Mouse (Mus musculus): ENCODE results near the gene Polr2a.

Polr2a gene

GRCm38 (mm10) chr11:69758478-69758970, at the start of gene Polr2a:
Gene Polr2a (minus strand): TSS chr11:69758637.
- peak; percentile 98 for DNase-seq

- no peak for DNase-seq
Measured at GRCm38 (mm10) chr11:69807641-69808040, 49.2 kb upstream of the Polr2a start.

GRCm38 (mm10) chr11:69806378-69806777, 47.9 kb upstream of the Polr2a start:
- DNase-seq = no peak

DNA sequence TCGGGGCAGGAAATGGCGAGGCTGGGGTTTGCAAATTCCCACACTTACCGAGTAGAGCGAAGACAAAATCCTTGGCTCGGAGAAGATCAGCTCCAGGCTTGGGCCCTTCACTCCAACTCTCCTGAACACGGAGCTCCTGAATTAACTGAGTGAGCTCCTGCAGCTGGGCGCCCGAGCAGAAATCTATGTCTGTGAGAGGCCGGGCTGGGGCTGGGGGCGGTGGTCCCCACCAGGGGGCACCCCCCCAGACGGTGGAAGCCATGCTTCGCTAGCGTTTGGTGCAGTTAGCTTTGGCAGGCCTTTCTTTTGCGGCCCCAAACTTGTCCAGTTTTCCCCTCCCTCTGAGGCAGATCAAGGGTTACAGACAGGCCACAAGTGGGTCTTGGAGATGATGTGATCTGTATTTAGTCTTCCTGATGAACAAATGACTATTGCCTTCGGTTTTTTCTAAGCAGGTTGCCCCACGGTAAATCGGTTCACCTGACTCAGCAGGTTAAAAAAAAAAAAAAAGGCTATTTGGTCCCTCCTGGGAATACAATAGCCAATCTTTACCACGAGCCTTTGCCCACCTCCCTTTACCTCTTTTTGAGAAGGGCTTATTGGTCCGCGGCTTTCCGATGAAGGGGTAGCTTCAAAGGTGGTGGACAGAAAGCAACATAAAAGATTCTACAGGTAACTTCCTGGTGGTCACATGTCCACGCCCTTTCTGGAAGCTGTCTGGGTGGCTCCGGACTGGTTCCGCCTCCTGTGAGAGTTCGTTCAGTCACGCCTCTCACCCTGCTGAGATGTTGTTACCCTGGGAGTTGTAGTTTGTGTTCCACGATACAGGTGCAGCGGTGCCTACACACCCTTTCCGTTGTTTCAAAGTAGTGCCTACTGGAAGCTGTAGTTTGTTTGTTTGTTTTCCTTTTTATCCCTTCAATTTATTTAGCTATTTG, 46.8 kb upstream of the Polr2a start, which contains the start of gene Tmem102:
TSS of gene Tmem102 (minus strand) at position 653 of the 938 bp plus-strand sequence.
- no peak for DNase-seq

- DNase-seq = peak in 1 of 2 experiments; percentile 49
Measured at GRCm38 (mm10) chr11:69804652-69804940, 46.2 kb upstream of the Polr2a start.

DNA sequence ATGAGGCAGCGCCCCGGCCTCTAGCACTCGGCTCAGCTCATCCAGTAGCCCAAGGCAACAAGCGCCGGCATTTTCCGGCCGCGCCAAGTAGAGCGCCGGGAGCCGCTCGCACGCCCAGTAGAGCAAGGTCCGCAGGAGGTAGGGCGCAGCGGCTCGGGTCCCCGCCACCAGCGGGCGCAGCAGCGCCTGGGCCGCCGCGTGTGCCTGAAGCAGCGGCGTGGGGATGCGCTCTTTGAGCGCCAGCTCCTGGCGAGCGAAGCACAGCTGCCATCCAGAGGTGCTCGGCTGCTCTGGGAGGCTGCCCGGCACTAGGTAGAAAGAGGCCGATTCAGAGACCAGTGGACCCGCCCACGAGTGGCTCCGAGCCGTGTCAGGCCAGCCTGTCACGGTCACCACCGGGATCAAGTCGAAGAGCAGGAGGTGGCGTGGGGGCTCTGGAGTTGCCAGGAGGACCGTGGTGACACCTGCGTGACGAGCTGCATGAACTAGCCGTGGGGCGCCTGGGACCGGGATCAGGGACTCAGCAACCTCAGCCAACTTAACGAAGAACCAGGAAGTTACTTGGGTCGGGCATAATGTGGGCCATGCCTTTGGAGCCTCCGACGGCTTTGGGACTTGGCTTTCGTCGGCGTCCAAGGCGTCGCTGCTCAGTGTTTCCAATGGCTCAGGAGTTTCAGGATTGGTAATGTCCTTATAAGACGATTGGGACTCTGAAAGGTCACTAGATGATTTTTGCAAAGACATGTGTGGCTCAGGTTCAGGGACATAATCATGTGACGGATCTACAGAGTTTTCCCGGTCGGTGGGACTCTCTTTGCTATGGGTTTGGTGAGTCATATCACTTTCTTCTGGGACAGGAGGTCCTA, 45.6 kb upstream of the Polr2a start:
- peak in 1 of 2 experiments; percentile 65 for DNase-seq

DNA sequence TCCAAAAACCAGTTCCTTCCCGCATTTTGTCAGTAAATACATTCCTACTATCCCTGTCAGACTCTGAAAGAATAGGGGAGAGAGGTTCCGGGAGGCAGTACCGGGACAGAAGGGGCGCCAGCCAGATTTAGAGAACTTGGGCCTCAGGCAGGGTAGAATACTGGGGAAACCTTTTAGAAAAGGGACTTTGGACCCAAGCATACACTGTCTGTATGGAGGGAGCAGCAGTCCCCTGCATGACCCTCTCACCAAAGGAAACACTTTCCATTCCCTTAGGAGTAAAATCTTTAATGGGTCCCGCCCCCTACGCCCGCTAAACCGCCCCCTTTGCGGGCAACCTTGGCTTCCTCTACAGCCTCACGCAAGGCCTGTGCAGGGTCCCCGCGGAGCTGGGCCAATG, 44.9 kb upstream of the Polr2a start:
- no peak for DNase-seq

DNA sequence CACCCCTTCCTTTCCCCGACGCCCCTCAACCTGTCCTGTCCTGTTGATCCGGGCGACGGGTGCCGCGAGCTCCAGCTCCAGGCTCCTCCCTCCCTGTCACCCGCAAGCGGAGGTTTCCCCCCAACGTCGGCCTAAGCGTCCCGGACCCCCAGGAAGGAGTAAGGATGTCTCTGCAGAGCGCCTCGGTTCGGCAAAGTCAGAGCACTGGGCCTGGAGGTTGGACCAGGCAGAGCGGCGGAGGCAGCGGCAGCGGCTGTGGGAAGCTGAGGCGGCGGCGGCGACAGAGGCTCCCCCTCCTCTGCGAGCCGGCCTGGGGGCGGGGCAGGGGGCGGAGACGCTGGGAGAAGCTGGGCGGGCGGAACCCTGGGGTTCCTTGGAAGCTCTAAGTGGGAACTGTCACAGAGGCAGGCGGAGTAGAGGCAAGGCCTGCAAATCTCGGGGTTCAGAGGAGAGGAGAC, 44.2 kb upstream of the Polr2a start:
- peak; percentile 84 to 85 for DNase-seq

DNA sequence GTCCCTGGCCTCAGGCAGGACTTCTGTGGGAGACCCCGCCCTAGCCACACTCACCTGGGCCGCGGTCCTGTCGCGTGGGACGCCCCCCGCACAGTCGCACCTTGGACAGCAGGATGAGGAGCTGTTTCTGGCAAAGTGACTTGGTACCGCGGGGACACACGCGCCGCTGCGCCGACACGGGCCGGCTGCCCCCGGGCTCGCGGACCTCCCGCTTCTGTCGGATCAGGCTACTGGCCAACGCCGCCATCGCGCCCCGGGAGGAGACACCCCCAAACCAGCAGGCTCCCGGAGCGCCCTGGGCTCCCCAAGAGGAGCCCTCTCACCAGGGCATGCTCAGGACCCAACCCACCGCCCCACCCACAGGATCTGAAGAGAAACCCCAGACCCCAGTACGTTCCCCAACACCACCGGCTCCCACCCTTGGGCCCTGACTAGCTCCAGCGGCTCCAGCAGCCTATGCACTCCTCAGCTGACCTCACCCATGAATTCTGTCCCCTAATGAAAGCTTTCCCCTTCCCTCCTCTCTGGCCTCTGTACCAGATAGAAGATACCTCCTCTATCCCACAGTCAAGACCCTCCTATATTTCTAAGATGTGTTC, 43.0 kb upstream of the Polr2a start, which contains the start of gene Fgf11:
TSS of gene Fgf11 (minus strand) at position 479 of the 599 bp plus-strand sequence.
- peak in 1 of 2 experiments; percentile 30 for DNase-seq

GRCm38 (mm10) chr11:69800392-69801197, 42.2 kb upstream of the Polr2a start:
- peak; percentile 69 to 84 for DNase-seq

DNA sequence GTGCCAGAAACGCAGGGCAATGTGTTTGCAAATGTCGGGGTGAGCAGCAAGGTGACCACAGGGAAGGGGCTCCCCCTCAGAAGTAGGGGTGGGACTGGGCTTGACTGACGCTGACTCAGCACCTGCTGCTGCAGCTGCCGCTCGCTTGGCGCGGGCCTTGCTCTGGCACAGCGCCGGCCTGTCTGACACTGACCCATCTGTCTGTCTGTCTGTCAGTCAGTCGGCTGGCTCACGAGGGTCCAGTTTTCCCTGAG, 41.6 kb upstream of the Polr2a start:
- peak; percentile 71 to 85 for DNase-seq

- DNase-seq = peak in 1 of 2 experiments; percentile 57
Measured at GRCm38 (mm10) chr11:69799394-69800137, 41.1 kb upstream of the Polr2a start.

DNA sequence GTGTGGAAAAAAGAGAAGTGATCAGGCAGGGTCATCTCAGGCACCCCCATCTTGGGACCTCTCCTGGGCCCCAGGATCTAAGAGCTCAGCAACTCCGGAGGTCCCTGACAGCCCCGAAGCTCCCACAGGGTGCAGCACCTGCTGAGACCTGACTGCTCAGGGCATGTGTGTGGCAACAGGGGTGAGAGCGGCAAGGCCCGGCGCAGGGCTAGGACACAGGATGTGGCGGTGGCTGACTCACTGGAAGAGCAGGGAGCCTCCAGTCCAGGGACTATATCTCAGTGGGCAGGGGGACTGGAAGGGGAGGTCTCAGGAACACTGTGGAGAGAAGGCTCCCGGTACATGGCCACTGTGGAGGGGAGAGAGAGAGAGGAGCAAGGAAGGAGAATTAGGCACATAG, 39.5 kb upstream of the Polr2a start:
- no peak for DNase-seq

GRCm38 (mm10) chr11:69795983-69796435, 37.6 kb upstream of the Polr2a start:
- DNase-seq = no peak

DNA sequence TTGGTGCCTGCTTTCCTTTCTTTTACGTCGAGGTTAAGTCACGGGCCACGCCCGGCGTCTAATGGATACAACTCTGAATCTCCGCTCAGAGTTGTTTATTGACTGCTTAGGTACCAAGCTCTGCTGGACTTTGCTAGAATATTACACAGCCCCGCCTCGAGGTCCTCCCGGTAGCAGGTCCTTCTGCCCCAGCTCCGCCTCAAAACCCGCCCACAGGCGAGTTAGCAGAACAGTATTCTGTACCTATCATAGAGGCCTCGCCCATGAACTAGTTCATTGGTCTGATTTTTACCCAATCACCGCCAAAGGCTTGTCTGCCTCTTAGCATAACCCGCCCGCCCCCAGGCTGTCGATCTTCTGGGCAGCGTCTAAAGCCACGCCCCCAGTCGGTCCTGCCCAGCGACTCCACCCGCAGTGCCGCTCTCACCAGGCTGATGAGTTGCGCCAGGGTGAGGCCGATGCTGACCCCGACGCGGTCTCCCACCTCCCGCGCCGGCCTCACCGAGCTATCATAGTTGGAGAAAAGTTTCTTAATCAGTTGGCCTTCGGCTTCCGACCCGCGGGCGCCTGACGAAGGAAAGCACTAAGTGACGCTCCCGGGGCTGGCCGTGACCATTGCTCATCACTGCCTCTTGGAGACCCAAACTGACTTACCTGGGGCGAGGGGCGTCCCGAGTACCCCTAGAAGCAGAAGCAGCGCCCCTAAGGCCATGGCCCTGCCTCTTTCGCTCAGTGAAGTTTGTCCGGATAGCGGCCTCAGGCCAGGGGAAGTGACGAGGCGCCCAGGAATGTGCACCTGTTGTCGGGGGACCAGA, 36.9 kb upstream of the Polr2a start, which contains the start of gene Chrnb1:
TSS of gene Chrnb1 (minus strand) at position 776 of the 815 bp plus-strand sequence.
- peak; percentile 93 for DNase-seq

GRCm38 (mm10) chr11:69793429-69793828, 35.0 kb upstream of the Polr2a start:
- no peak for DNase-seq

DNA sequence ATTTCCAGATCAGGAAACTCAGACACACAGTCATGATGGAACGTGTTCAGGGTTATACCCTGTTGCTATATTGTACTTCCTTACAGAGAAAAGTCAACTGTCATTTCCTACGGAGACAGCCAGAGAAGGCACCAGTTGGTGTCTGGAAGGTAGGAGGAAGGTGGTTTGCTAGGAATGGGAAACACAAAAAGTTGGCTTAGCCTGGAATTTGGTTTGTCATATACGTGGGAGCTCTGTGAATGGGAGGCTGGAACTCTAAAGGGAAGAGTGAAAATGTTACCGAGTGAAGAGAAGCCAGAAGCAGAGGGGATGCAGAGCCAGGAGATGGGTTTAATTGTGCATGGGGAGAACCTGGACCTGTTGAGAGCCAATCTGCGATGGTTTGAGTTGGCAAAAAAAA, 33.0 kb upstream of the Polr2a start:
- no peak for DNase-seq

DNA sequence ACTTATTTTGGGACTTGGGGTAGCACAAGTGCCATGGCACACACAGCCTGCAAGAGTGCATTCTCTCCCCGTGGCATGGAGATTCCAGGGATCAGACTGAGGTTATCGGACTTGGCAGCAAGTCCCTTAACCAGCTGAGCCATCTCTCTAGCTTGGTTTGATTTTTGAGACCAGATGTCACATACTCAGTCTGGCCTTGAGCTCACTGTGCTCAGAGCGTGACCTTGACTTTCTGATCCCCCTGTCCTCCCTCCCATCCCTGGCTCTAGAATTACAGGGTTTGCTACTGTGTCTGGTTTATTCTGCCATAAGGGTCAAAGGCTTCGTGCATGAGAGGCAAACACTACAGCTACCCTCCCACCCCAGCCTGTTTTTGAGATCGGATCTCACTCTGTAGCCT, 31.0 kb upstream of the Polr2a start:
- no peak for DNase-seq

GRCm38 (mm10) chr11:69787306-69787705, 28.9 kb upstream of the Polr2a start:
- DNase-seq = no peak

- no peak for DNase-seq
Measured at GRCm38 (mm10) chr11:69784793-69785272, 26.4 kb upstream of the Polr2a start.

Data from cerebellum, postnatal 14 days (tissue).